Mouse (Mus musculus): ENCODE results near the gene Cyb561d1.

- TF ChIP-seq CTCF (IDR thresholded peaks at IDR 0.05; ENCODE audit: low read depth) (no peak), EP300 (IDR thresholded peaks at IDR 0.05; ENCODE audit: low read depth) (no peak)
These were observed 35.3 kb downstream of the Cyb561d1 start for GRCm38 (mm10) chr3:108165532-108166315.

Measured in liver, postnatal 0 days (tissue).